Mouse (Mus musculus) kidney, embryonic 14.5 days (tissue): ENCODE results near the gene Clrn1. TPM values are rescaled to one million over a fixed set of nuclear protein-coding genes. Genes with fewer than 3 reads are reported as not detected.
"Not testable (repeated sequence)": the region's sequence is repeated elsewhere in the genome, so short reads cannot be mapped to it uniquely, and the experiment has no call there.

Experiments used
- ATAC-seq: fragments of 200-750 bp; cut with Nextera tagmentation; 2 replicates; pipeline ENCODE4 v1.8.0; 2017; ENCODE audit warnings: moderate number of reproducible peaks, mild to moderate bottlenecking, moderate TSS enrichment, moderate library complexity; ENCODE audit not compliant: low FRiP score, low TSS enrichment
- H3K27ac ChIP-seq: fragments of 300-500 bp; sonication (generic); 2 replicates; pipeline ENCODE4 v1.5.1; 2014; ENCODE audit warnings: low read depth, mild to moderate bottlenecking, low read length, moderate library complexity, mixed read lengths
- H3K27me3 ChIP-seq: fragments of 300-500 bp; sonication (generic); 2 replicates; pipeline ENCODE4 v1.6.1; 2014; ENCODE audit warnings: mild to moderate bottlenecking, low read length; ENCODE audit not compliant: control insufficient read depth, insufficient read depth
- H3K36me3 ChIP-seq: fragments of 300-500 bp; sonication (generic); 2 replicates; pipeline ENCODE4 v1.6.1; 2014; ENCODE audit warnings: low read length, mixed read lengths; ENCODE audit not compliant: control insufficient read depth, insufficient read depth
- H3K4me1 ChIP-seq: fragments of 300-500 bp; sonication (generic); 2 replicates; pipeline ENCODE4 v1.6.1; 2014; ENCODE audit warnings: low read length, mixed read lengths; ENCODE audit not compliant: control insufficient read depth, insufficient read depth
- H3K4me2 ChIP-seq: fragments of 300-500 bp; sonication (generic); replicated peaks from 2 replicates; pipeline ENCODE4 v1.6.1; 2014; ENCODE audit warnings: low read depth, mild to moderate bottlenecking, low read length
- H3K4me3 ChIP-seq: fragments of 300-500 bp; sonication (generic); 2 replicates; pipeline ENCODE4 v1.5.1; 2014; ENCODE audit warnings: mild to moderate bottlenecking, low read length
- H3K9ac ChIP-seq: fragments of 300-500 bp; sonication (generic); 2 replicates; pipeline ENCODE4 v1.6.1; 2014; ENCODE audit warnings: low read depth, mild to moderate bottlenecking, low read length, moderate library complexity
- H3K9me3 ChIP-seq: fragments of 300-500 bp; sonication (generic); 2 replicates; pipeline ENCODE4 v1.6.1; 2016; ENCODE audit warnings: low read length; ENCODE audit not compliant: control insufficient read depth
- WGBS: fragments of 180-500 bp; shearing (Covaris S2); extraction: QIAGEN DNeasy Blood & Tissue Kit; methylation state at CpG from one replicate; pipeline ENCODE4 v1.1.7; 2014; 5-methylcytosine and 5-hydroxymethylcytosine counted together
- polyA plus RNA-seq: library from polyadenylated mRNA; unstranded; fragments of >200 nt; fragmentation: Nextera tagmentation; extraction: Ambion mirVana; gene quantifications from 2 replicates; pipeline ENCODE4 v1.2.1, GENCODE M21; 2014

Gene Clrn1
- polyA plus RNA-seq, 1 experiment from 2014 or later: 7.2 TPM

GRCm38 (mm10) chr3:58889670-58890069 is 4.5 kb upstream of the Clrn1 start:
- Histone ChIP-seq H3K27me3 (no peaks in the 10 kb centered on the region), H3K27ac (no peak overlapping the region), H3K4me1 (no peaks in the 10 kb centered on the region), H3K9me3 (no peaks in the 10 kb centered on the region), H3K36me3 (no peaks in the 10 kb centered on the region), H3K4me2 (no peak overlapping the region), H3K9ac (no peak overlapping the region), H3K4me3 (no peak overlapping the region)
- 67% methylated on average over 3 of the region's 3 CpGs for WGBS
- no peak for ATAC-seq

- WGBS: 69% methylated on average over 7 of the region's 7 CpGs
- Histone ChIP-seq H3K4me2 (no peak overlapping the region), H3K36me3 (no peaks in the 10 kb centered on the region), H3K9ac (no peak overlapping the region), H3K4me3 (no peak overlapping the region), H3K27ac (no peak overlapping the region), H3K27me3 (no peaks in the 10 kb centered on the region), H3K4me1 (no peaks in the 10 kb centered on the region), H3K9me3 (no peaks in the 10 kb centered on the region)
- no peak for ATAC-seq
Observed at GRCm38 (mm10) chr3:58888131-58888715, 3.1 kb upstream of the Clrn1 start.

- ATAC-seq: no peak
- Histone ChIP-seq H3K27ac (no peak overlapping the region), H3K9me3 (no peaks in the 10 kb centered on the region), H3K27me3 (no peaks in the 10 kb centered on the region), H3K4me3 (no peak overlapping the region), H3K4me1 (no peaks in the 10 kb centered on the region), H3K9ac (no peak overlapping the region), H3K4me2 (no peak overlapping the region), H3K36me3 (no peaks in the 10 kb centered on the region)
- WGBS: 79% methylated on average over 10 of the region's 10 CpGs
Observed at GRCm38 (mm10) chr3:58887719-58888118, 2.6 kb upstream of the Clrn1 start.

- H3K27ac ChIP-seq: no peak overlapping the region
- no peak overlapping the region for H3K4me3 ChIP-seq
- no peaks in the 10 kb centered on the region for H3K27me3 ChIP-seq
- no peaks in the 10 kb centered on the region for H3K36me3 ChIP-seq
- H3K4me1 ChIP-seq: no peaks in the 10 kb centered on the region
- H3K9me3 ChIP-seq: no peaks in the 10 kb centered on the region
- no peak for ATAC-seq
- H3K4me2 ChIP-seq: no peak overlapping the region
- no peak overlapping the region for H3K9ac ChIP-seq
Observed at GRCm38 (mm10) chr3:58883511-58883907, 1.6 kb downstream of the Clrn1 start.

- 12% methylated on average over 8 of the region's 8 CpGs for WGBS
- H3K36me3 ChIP-seq: no peaks in the 10 kb centered on the region
- H3K27ac ChIP-seq: no peak overlapping the region
- no peak for ATAC-seq
- no peaks in the 10 kb centered on the region for H3K4me1 ChIP-seq
- no peaks in the 10 kb centered on the region for H3K9me3 ChIP-seq
- no peak overlapping the region for H3K4me2 ChIP-seq
- H3K4me3 ChIP-seq: no peak overlapping the region
- no peaks in the 10 kb centered on the region for H3K27me3 ChIP-seq
- no peak overlapping the region for H3K9ac ChIP-seq
Observed at GRCm38 (mm10) chr3:58882878-58883510, 2.1 kb downstream of the Clrn1 start.

GRCm38 (mm10) chr3:58881016-58881415 is 4.1 kb downstream of the Clrn1 start:
- H3K4me3 ChIP-seq: no peak overlapping the region
- H3K4me2 ChIP-seq: no peak overlapping the region
- no peak overlapping the region for H3K9ac ChIP-seq
- ATAC-seq: no peak
- no peak overlapping the region for H3K27ac ChIP-seq
- no peaks in the 10 kb centered on the region for H3K27me3 ChIP-seq
- H3K36me3 ChIP-seq: no peaks in the 10 kb centered on the region
- 65% methylated on average over 1 of the region's 1 CpGs for WGBS
- H3K9me3 ChIP-seq: no peaks in the 10 kb centered on the region
- no peaks in the 10 kb centered on the region for H3K4me1 ChIP-seq

- Histone ChIP-seq H3K4me2 (no peak overlapping the region), H3K27me3 (no peaks in the 10 kb centered on the region), H3K9ac (no peak overlapping the region), H3K36me3 (no peaks in the 10 kb centered on the region), H3K4me1 (no peaks in the 10 kb centered on the region), H3K9me3 (no peaks in the 10 kb centered on the region), H3K4me3 (no peak overlapping the region), H3K27ac (no peak overlapping the region)
- ATAC-seq: peak; percentile 66
- 58% methylated on average over 2 of the region's 2 CpGs for WGBS
Observed at GRCm38 (mm10) chr3:58880181-58880580, 5.0 kb downstream of the Clrn1 start.

- not testable (repeated sequence) for H3K27me3 ChIP-seq, H3K27ac ChIP-seq, H3K9me3 ChIP-seq, ATAC-seq, H3K4me2 ChIP-seq, H3K36me3 ChIP-seq, H3K4me1 ChIP-seq, H3K4me3 ChIP-seq, H3K9ac ChIP-seq
- 77% methylated on average over 2 of the region's 2 CpGs for WGBS
Observed at GRCm38 (mm10) chr3:58871882-58872281, 13.3 kb downstream of the Clrn1 start.

- WGBS: 59% methylated on average over 7 of the region's 7 CpGs
- H3K4me1 ChIP-seq: no peaks in the 10 kb centered on the region
- H3K27ac ChIP-seq: no peak overlapping the region
- no peaks in the 10 kb centered on the region for H3K36me3 ChIP-seq
- H3K9me3 ChIP-seq: no peaks in the 10 kb centered on the region
- H3K27me3 ChIP-seq: no peaks in the 10 kb centered on the region
- no peak overlapping the region for H3K4me3 ChIP-seq
- H3K9ac ChIP-seq: no peak overlapping the region
- ATAC-seq: no peak
- no peak overlapping the region for H3K4me2 ChIP-seq
Observed at GRCm38 (mm10) chr3:58865690-58866089, 19.4 kb downstream of the Clrn1 start.
